Mouse (Mus musculus) limb, embryonic 14.5 days (tissue): ENCODE data around the gene Pakap. TPM values are rescaled to one million over a fixed set of nuclear protein-coding genes. Genes with fewer than 3 reads are reported as not detected.

Source experiments
- ATAC-seq: fragments of 200-750 bp; cut with Nextera tagmentation; 2 replicates; pipeline ENCODE4 v1.8.0; 2017; ENCODE audit warnings: low read depth, moderate number of reproducible peaks, moderate TSS enrichment; ENCODE audit not compliant: low FRiP score
- DNase-seq: peaks from one replicate; pipeline ENCODE4 v3.0.0-alpha.2; 2015; ENCODE audit warnings: low spot score
- H3K27ac ChIP-seq: fragments of 300-500 bp; sonication (generic); replicated peaks from 2 replicates; pipeline ENCODE4 v1.5.1; 2014; ENCODE audit warnings: low read depth, mild to moderate bottlenecking, low read length, moderate library complexity, mixed read lengths
- H3K27me3 ChIP-seq: fragments of 300-500 bp; sonication (generic); 2 replicates; pipeline ENCODE4 v1.6.1; 2014; ENCODE audit warnings: low read length, mixed read lengths; ENCODE audit not compliant: control insufficient read depth, insufficient read depth
- H3K36me3 ChIP-seq: fragments of 300-500 bp; sonication (generic); 2 replicates; pipeline ENCODE4 v1.6.1; 2014; ENCODE audit warnings: mild to moderate bottlenecking, low read length, moderate library complexity, mixed read lengths; ENCODE audit not compliant: control insufficient read depth, insufficient read depth
- H3K4me1 ChIP-seq: fragments of 300-500 bp; sonication (generic); 2 replicates; pipeline ENCODE4 v1.6.1; 2014; ENCODE audit warnings: antibody characterized with exemption, low read length, mixed read lengths; ENCODE audit not compliant: control insufficient read depth, insufficient read depth
- H3K4me2 ChIP-seq: fragments of 300-500 bp; sonication (generic); replicated peaks from 2 replicates; pipeline ENCODE4 v1.6.1; 2014; ENCODE audit warnings: low read depth, mild to moderate bottlenecking, low read length, moderate library complexity; ENCODE audit not compliant: severe bottlenecking
- H3K4me3 ChIP-seq: fragments of 300-500 bp; sonication (generic); replicated peaks from 2 replicates; pipeline ENCODE4 v1.5.1; 2014; ENCODE audit warnings: low read length
- H3K9ac ChIP-seq: fragments of 300-500 bp; sonication (generic); 2 replicates; pipeline ENCODE4 v1.6.1; 2014; ENCODE audit warnings: mild to moderate bottlenecking, low read depth, low read length, moderate library complexity; ENCODE audit not compliant: severe bottlenecking
- H3K9me3 ChIP-seq: fragments of 300-500 bp; sonication (generic); 2 replicates; pipeline ENCODE4 v1.6.1; 2016; ENCODE audit warnings: low read length; ENCODE audit not compliant: control insufficient read depth
- POLR2A ChIP-seq: fragments of 200-500 bp; IDR thresholded peaks from 2 replicates; pipeline ENCODE4 v1.8.0; 2012; ENCODE audit warnings: inconsistent platforms, mild to moderate bottlenecking, moderate library complexity, borderline replicate concordance; ENCODE audit not compliant: insufficient read depth, insufficient read length; ENCODE audit errors: extremely low read depth
- WGBS: fragments of 180-500 bp; shearing (Covaris S2); extraction: QIAGEN DNeasy Blood & Tissue Kit; methylation state at CpG from one replicate; pipeline ENCODE4 v1.1.7; 2014; 5-methylcytosine and 5-hydroxymethylcytosine counted together
- polyA plus RNA-seq, 2 experiments: library from polyadenylated mRNA; depleted of rRNA in 1 of 2; stranded (reverse) in 1 of 2; unstranded in 1 of 2; fragments of >200 nt; fragmentation: Nextera tagmentation in 1 of 2; extraction: Ambion mirVana in 1 of 2; gene quantifications; 2 replicates each; pipeline versions ENCODE4 v1.2.1 to v1.2.3; 2012 to 2014

The Pakap gene
- polyA plus RNA-seq, 2 experiments: 6.4 to 26.9 TPM

- Histone ChIP-seq H3K9me3 (no peaks in the 10 kb centered on the region), H3K27me3 (no peaks in the 10 kb centered on the region), H3K4me1 (no peaks in the 10 kb centered on the region), H3K4me3 (no peak overlapping the region), H3K36me3 (peaks cover 7% of the 10 kb centered on the region), H3K27ac (no peak overlapping the region), H3K4me2 (no peak overlapping the region), H3K9ac (no peak overlapping the region)
- ATAC-seq: no peak
- no peak for DNase-seq
- WGBS: 94% methylated on average over 3 of the region's 3 CpGs
- TF ChIP-seq POLR2A: no peak
These were observed 88.9 kb downstream of the Pakap start for GRCm38 (mm10) chr4:57656861-57657260.

- 33% methylated on average over 4 of the region's 4 CpGs for WGBS
- DNase-seq: no peak
These were observed 92.5 kb downstream of the Pakap start for GRCm38 (mm10) chr4:57660470-57660869.

GRCm38 (mm10) chr4:57666101-57666500, 98.1 kb downstream of the Pakap start:
- Histone ChIP-seq H3K4me1 (no peaks in the 10 kb centered on the region), H3K27me3 (no peaks in the 10 kb centered on the region), H3K4me3 (no peak overlapping the region), H3K9ac (no peak overlapping the region), H3K27ac (no peak overlapping the region), H3K36me3 (no peaks in the 10 kb centered on the region), H3K4me2 (no peak overlapping the region), H3K9me3 (no peaks in the 10 kb centered on the region)
- no peak for ATAC-seq
- 67% methylated on average over 3 of the region's 3 CpGs for WGBS
- no peak for TF ChIP-seq POLR2A
- no peak for DNase-seq

More at GRCm38 (mm10) chr4:57660470-57660869, 92.5 kb downstream of the Pakap start:
- Histone ChIP-seq H3K27ac (no peak overlapping the region), H3K9me3 (no peaks in the 10 kb centered on the region), H3K4me1 (no peaks in the 10 kb centered on the region), H3K4me3 (no peak overlapping the region), H3K36me3 (peaks cover 4% of the 10 kb centered on the region; the same call in 1 of the 2 replicates), H3K9ac (no peak overlapping the region), H3K4me2 (no peak overlapping the region), H3K27me3 (no peaks in the 10 kb centered on the region)
- ATAC-seq: no peak
- TF ChIP-seq POLR2A: no peak

GRCm38 (mm10) chr4:57670813-57671469, 103.0 kb downstream of the Pakap start:
- Histone ChIP-seq H3K4me2 (no peak overlapping the region), H3K9ac (no peak overlapping the region), H3K4me1 (peaks cover 23% of the 10 kb centered on the region), H3K27ac (no peak overlapping the region), H3K9me3 (no peaks in the 10 kb centered on the region), H3K36me3 (0 out of 2 replicates have a peak, but pooled peaks cover 1% of the 10 kb centered on the region), H3K4me3 (no peak overlapping the region), H3K27me3 (no peaks in the 10 kb centered on the region)
- no peak for TF ChIP-seq POLR2A
- peak; percentile 46; the same call in 1 of the 2 replicates for ATAC-seq
- DNase-seq: peak; percentile 72
- 39% methylated on average over 7 of the region's 7 CpGs for WGBS

- ATAC-seq (no peak), DNase-seq (no peak)
- no peaks in the 10 kb centered on the region for H3K27me3 ChIP-seq
- no peak overlapping the region for H3K4me2 ChIP-seq
- H3K4me3 ChIP-seq: no peak overlapping the region
- no peak for TF ChIP-seq POLR2A
- WGBS: 78% methylated on average over 4 of the region's 4 CpGs
- no peak overlapping the region for H3K9ac ChIP-seq
- no peak overlapping the region for H3K27ac ChIP-seq
- no peaks in the 10 kb centered on the region for H3K9me3 ChIP-seq
- H3K36me3 ChIP-seq: 0 out of 2 replicates have a peak, but pooled peaks cover 3% of the 10 kb centered on the region
- peaks cover 23% of the 10 kb centered on the region for H3K4me1 ChIP-seq
These were observed 104.6 kb downstream of the Pakap start for GRCm38 (mm10) chr4:57672541-57672940.
